Mouse (Mus musculus) fat pad, adult 2 months (tissue): ENCODE results near the gene Gnai2.
"Not testable (repeated sequence)": the region's sequence is repeated elsewhere in the genome, so short reads cannot be mapped to it uniquely, and the experiment has no call there.

ENCODE experiments used
- DNase-seq: peaks from one replicate; pipeline ENCODE4 v3.0.0-alpha.2; 2011; ENCODE audit warnings: low read depth, low spot score; ENCODE audit errors: extremely low read depth

Gene Gnai2

GRCm38 (mm10) chr9:107593101-107593976 is 41.8 kb downstream of the Gnai2 start:
- DNase-seq, result no peak

DNA sequence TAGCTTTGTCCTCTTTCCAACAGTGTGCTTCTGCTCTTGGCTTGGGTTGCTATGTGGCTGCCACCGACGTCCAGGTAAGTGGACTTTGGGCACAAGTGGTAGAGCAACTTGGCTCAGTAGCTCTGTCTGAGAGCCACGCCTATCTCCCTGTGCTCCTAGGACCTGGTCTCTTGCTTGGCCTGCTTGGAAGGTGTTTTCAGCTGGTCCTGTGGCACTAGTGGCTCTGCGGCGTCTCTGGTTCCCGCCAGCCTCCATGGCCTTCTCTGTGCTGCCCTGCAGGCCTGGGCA is 44.5 kb downstream of the Gnai2 start:
- DNase-seq, result no peak

- DNase-seq, result no peak
These were observed 45.0 kb downstream of the Gnai2 start for GRCm38 (mm10) chr9:107590058-107590772.

- DNase-seq, result no peak
These were observed 47.1 kb downstream of the Gnai2 start for GRCm38 (mm10) chr9:107587833-107588639.

DNA sequence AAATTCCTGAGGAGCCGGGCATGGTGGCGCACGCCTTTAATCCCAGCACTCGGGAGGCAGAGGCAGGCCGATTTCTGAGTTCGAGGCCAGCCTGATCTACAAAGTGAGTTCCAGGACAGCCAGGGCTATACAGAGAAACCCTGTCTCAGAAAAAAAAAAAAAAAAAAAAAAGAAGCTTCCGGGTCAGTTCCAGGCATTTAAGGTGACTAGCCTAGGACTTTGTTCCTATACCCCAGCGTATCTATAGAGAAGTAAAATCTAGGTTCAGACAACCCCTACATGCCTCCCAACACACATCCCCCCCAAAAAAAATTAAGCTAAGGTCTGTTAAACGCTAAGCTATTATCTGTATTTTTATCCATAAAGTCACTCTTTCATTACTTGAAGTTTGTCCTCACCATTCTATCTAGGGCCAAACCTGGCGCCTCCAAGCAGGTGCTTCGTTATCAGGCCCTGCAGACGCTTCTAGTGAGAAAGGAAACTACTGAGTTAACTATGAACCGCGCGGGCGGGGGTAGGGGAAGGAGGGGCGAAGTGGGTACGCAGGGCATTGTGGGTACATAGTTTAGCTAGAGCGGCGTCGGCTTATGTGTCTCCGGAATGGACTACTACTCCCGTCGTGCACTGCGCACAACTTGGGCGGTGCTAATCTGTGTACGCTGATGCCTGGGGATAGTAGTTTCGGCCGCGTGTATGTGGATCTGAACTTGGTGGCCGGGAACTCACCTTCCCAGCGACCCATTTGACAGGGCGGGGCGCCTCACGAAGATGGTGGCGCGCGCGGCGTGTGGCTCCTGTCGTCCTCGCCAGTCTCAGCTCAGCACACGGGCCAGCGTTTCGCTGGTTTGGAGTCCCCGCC is 48.0 kb downstream of the Gnai2 start, which contains the start of gene Ifrd2:
Ifrd2 (plus strand) TSS at position 669 of the 859 bp plus-strand sequence.
- peak; percentile 96 for DNase-seq

DNA sequence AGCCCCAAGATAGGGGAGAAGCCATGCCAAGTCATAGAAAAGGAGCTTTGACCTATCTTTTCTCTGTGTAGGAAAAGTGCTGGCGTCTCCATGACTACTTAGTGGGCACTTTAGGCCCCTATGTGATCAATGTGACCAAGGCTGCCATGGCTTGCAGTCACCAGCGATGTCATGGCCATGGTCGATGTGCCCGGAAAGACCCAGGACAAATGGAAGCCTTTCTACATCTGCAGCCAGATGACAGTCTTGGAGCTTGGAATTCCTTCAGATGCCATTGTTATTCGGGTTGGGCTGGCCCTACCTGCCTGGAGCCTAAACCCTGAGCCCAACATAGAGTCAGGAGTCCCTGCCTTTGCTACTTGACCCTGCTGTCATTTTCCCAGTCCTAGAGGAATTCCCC is 48.7 kb downstream of the Gnai2 start:
- DNase-seq, result no peak

DNA sequence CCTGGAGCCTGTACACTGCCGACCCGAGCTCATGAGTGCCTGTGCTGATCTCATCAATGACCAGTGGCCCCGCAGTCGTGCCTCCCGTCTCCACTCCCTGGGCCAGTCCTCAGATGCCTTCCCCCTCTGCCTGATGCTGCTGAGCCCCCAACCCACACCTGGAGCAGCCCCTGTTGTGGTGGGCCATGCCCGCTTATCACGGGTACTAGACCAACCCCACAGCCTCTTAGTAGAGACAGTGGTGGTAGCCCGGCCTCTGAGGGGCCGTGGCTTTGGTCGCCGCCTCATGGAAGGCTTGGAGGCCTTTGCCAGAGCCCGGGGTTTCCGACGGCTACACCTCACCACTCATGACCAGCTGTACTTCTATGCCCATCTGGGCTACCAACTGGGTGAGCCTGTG is 52.0 kb downstream of the Gnai2 start:
- DNase-seq, result no peak

GRCm38 (mm10) chr9:107582509-107583062 is 52.6 kb downstream of the Gnai2 start:
- DNase-seq, result no peak

- DNase-seq, result no peak
These were observed 53.6 kb downstream of the Gnai2 start for GRCm38 (mm10) chr9:107581584-107581983.

- DNase-seq, result peak; percentile 76
These were observed 54.5 kb downstream of the Gnai2 start, which contains the start of gene Hyal3 for GRCm38 (mm10) chr9:107580501-107581317. Gene Hyal3, plus strand, starts transcription at chr9:107580818.

- DNase-seq, result no peak
These were observed 55.9 kb downstream of the Gnai2 start for GRCm38 (mm10) chr9:107579023-107579900.

DNA sequence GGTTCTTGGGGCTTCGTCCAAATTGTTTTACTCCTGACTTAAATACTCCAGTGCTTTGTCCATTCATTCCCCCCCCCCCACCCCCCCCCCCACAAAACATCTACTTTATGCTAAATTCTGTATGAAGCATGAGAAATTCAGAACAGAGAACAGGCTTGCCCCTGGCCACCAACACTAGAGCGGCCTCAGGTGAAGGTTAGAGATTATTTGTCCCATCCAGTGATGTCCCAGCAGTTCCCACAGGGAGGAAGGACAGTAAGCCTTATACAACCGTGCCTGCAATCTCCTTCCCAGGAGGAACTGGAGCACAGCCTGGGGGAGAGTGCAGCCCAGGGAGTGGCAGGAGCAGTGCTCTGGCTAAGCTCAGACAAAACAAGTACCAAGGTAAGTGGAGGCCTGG is 56.6 kb downstream of the Gnai2 start, which contains the start of gene Naa80:
Naa80 (plus strand) TSS at position 301 of the 400 bp plus-strand sequence.
- DNase-seq, result no peak

DNA sequence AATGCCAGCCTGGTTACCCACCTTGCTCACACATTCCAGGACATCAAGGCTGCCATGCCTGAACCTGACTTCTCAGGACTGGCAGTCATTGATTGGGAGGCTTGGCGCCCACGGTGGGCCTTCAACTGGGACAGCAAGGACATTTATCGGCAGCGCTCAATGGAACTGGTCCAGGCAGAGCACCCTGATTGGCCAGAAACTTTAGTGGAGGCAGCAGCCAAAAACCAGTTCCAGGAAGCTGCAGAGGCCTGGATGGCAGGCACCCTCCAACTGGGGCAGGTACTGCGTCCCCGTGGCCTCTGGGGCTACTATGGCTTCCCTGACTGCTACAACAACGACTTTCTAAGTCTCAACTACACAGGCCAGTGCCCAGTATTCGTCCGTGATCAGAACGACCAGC is 57.3 kb downstream of the Gnai2 start:
- DNase-seq, result no peak

DNA sequence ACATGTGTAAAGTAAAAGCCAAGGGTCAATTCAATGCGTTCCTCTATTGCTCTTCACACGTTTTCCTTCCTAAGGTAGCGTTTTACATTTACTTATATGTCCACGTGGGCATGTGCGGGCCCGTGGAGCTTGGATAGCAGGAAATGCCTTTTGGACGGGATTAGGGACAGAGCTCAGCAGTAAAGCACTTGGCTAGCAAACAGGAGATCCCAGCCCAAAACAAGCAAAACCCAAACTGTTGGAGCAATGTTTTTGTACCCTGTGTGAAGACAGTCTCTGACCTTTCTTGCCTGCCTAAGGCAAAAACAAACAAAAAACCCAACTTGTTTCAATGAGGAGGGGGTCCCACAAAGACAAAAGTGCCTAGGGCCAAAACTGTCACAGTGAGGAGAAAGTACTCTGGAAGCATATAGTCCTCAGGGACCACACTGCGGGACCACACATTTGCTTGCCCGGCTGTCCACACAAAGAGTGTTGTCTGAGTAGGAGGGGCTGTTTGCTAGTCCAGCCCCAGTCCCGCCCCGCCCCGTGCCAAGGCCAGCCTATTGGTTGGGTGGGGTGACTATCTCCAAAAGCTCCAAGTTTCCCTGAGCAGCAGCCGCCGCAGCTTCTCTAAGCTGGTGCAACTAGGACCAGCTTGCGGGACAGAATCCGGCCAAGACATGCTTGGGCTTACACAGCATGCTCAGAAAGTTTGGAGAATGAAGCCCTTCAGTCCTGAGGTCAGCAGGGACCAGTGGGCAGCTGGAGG is 58.6 kb downstream of the Gnai2 start, which contains the start of gene Hyal1:
Hyal1 (plus strand) TSS at position 571 of the 751 bp plus-strand sequence.
- DNase-seq, result peak; percentile 94

- peak; percentile 90 for DNase-seq
These were observed 59.4 kb downstream of the Gnai2 start for GRCm38 (mm10) chr9:107575579-107576356.

- DNase-seq, result not testable (repeated sequence)
These were observed 61.4 kb downstream of the Gnai2 start for GRCm38 (mm10) chr9:107573774-107574173.

GRCm38 (mm10) chr9:107572327-107572662 is 62.9 kb downstream of the Gnai2 start:
- DNase-seq, result no peak
